Mouse (Mus musculus) midbrain, embryonic 14.5 days (tissue): ENCODE measurements around the gene Gm20388. TPM values are rescaled to one million over a fixed set of nuclear protein-coding genes. Genes with fewer than 3 reads are reported as not detected.

Experiments used
- ATAC-seq: fragments of 200-750 bp; cut with Nextera tagmentation; 2 replicates; pipeline ENCODE4 v1.8.0; 2017; ENCODE audit warnings: moderate number of reproducible peaks, moderate library complexity; ENCODE audit not compliant: low FRiP score, low TSS enrichment
- DNase-seq: peaks from one replicate; pipeline ENCODE4 v3.0.0-alpha.2; 2015
- H3K27ac ChIP-seq: fragments of 300-500 bp; sonication (generic); replicated peaks from 2 replicates; pipeline ENCODE4 v1.5.1; 2014; ENCODE audit warnings: mild to moderate bottlenecking, low read depth, low read length, moderate library complexity
- H3K27me3 ChIP-seq: fragments of 300-500 bp; sonication (generic); 2 replicates; pipeline ENCODE4 v1.6.1; 2014; ENCODE audit warnings: low read length, control low read depth, mixed read lengths; ENCODE audit not compliant: control insufficient read depth, insufficient read depth
- H3K36me3 ChIP-seq: fragments of 300-500 bp; sonication (generic); 2 replicates; pipeline ENCODE4 v1.6.1; 2014; ENCODE audit warnings: low read length, control low read depth; ENCODE audit not compliant: control insufficient read depth, insufficient read depth
- H3K4me1 ChIP-seq: fragments of 300-500 bp; sonication (generic); 2 replicates; pipeline ENCODE4 v1.6.1; 2014; ENCODE audit warnings: mild to moderate bottlenecking, antibody characterized with exemption, low read length, control low read depth; ENCODE audit not compliant: control insufficient read depth, insufficient read depth
- H3K4me2 ChIP-seq: fragments of 300-500 bp; sonication (generic); 2 replicates; pipeline ENCODE4 v1.6.1; 2014; ENCODE audit warnings: mild to moderate bottlenecking, low read length, moderate library complexity
- H3K4me3 ChIP-seq: fragments of 300-500 bp; sonication (generic); replicated peaks from 2 replicates; pipeline ENCODE4 v1.5.1; 2014; ENCODE audit warnings: low read depth, low read length
- H3K9ac ChIP-seq: fragments of 300-500 bp; sonication (generic); replicated peaks from 2 replicates; pipeline ENCODE4 v1.6.1; 2014; ENCODE audit warnings: mild to moderate bottlenecking, low read length, moderate library complexity
- H3K9me3 ChIP-seq: fragments of 300-500 bp; sonication (generic); 2 replicates; pipeline ENCODE4 v1.6.1; 2016; ENCODE audit warnings: low read length, control low read depth, mixed read lengths; ENCODE audit not compliant: control insufficient read depth
- WGBS: fragments of 180-500 bp; shearing (Covaris S2); extraction: QIAGEN DNeasy Blood & Tissue Kit; methylation state at CpG from one replicate; pipeline ENCODE4 v1.1.7; 2014; 5-methylcytosine and 5-hydroxymethylcytosine counted together
- polyA plus RNA-seq: library from polyadenylated mRNA; unstranded; fragments of >200 nt; fragmentation: Nextera tagmentation; extraction: Ambion mirVana; gene quantifications from 2 replicates; pipeline ENCODE4 v1.2.1, GENCODE M21; 2014

Gene Gm20388
- polyA plus RNA-seq, 1 experiment from 2014 or later: 4.1 TPM

DNA sequence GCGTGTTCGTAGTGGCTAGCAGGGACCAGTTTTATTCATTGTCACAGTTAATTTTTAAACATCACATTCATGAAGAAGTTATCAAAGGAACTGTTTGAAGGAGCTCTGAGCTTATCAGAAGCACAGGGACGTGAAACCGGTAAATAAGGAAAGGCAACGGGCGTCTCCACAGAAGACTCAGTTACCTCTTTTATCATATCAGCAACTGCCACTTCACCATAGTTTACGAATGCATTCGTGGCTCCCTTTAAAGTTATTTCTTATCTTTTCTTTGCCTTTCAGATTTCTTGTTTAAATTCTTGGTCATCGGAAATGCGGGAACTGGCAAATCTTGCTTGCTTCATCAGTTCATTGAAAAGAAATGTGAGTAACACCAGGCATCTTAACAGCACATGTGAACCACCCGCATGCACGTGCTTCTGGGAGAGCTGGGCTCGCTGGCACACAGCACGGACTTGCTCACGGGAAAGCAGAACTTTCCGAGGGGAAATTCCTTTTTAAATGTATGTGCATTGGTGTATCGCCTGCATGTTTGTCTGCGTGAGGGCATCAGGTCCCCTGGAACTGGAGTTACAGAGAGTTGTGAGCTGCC is 3913.0 kb downstream of the Gm20388 start:
- ATAC-seq (no peak), DNase-seq (no peak)
- H3K4me3 ChIP-seq: no peak overlapping the region
- H3K27ac ChIP-seq: no peak overlapping the region
- no peaks in the 10 kb centered on the region for H3K4me1 ChIP-seq
- H3K4me2 ChIP-seq: no peak overlapping the region
- H3K27me3 ChIP-seq: no peaks in the 10 kb centered on the region
- WGBS: 94% methylated on average over 18 of the region's 18 CpGs
- no peak overlapping the region for H3K9ac ChIP-seq
- peaks cover 43% of the 10 kb centered on the region for H3K36me3 ChIP-seq
- no peaks in the 10 kb centered on the region for H3K9me3 ChIP-seq

DNA sequence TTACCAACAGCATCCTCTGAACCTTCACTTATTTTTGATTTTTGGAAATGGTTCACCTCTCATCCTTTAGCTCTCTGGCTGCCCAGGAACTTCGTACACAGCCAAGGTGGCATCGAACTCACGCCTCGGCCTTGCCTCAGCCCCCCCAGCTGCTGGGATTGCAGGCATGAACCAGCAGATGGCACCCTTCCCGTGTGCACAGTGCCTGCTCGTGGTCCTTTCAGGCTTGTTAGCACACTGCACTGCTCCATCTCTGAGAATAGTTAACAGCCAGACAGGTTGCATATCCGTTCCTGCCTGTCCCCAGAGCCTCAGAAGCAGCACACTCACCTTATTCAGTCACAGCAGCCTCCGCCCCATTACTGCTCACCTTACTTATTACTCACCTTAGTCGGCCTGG is 3915.4 kb downstream of the Gm20388 start:
- H3K36me3 ChIP-seq: peaks cover 66% of the 10 kb centered on the region
- H3K4me2 ChIP-seq: no peak overlapping the region
- 68% methylated on average over 9 of the region's 9 CpGs for WGBS
- peak; percentile 65 for DNase-seq
- H3K4me1 ChIP-seq: no peaks in the 10 kb centered on the region
- no peak overlapping the region; the same call in 1 of the 2 replicates for H3K27ac ChIP-seq
- H3K9ac ChIP-seq: no peak overlapping the region
- no peaks in the 10 kb centered on the region for H3K27me3 ChIP-seq
- no peaks in the 10 kb centered on the region for H3K9me3 ChIP-seq
- H3K4me3 ChIP-seq: no peak overlapping the region
- no peak for ATAC-seq

DNA sequence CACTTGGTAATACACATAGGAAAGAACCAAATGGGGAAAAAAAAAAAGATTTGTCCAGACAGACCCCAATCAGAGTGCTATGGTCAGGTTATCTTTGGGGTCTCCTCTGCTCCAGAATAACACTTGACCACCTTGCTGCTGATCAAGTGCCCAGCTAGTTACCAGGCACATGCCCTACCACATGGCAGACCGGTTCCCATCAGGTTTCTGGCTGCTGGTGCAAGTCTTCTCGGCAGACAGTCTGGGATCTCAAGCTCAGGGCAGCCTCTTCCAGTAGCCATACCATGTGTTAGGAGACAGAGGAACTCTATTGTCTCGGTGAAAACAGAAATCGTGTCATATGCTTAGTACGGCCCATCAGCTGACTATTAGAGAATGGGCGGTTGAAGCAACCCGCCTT is 3916.1 kb downstream of the Gm20388 start:
- Histone ChIP-seq H3K27ac (no peak overlapping the region), H3K9me3 (no peaks in the 10 kb centered on the region), H3K4me3 (no peak overlapping the region), H3K27me3 (no peaks in the 10 kb centered on the region), H3K36me3 (peaks cover 73% of the 10 kb centered on the region), H3K9ac (no peak overlapping the region), H3K4me1 (no peaks in the 10 kb centered on the region), H3K4me2 (no peak overlapping the region)
- DNase-seq: no peak
- no peak for ATAC-seq
- 93% methylated on average over 7 of the region's 7 CpGs for WGBS

DNA sequence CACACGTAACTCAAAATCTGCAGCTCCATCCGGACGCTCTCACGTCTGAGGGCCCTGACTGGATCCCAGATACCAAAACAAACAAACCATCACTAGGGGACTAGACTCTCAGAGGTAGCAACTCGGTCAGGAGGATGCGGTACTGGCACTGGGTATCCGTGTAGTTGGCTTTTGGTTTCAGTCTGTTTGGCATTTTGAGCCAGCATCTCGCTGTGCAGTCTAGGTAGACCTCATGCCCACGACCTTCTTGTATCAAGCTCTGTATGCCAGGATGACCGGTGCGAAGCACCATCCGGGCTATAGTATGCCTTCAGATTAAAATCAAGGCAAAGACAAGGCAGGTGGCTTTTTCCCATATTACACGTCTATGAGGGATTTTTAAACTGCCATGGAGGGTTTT is 3916.9 kb downstream of the Gm20388 start:
- H3K4me3 ChIP-seq: no peak overlapping the region
- H3K9me3 ChIP-seq: no peaks in the 10 kb centered on the region
- no peak overlapping the region for H3K9ac ChIP-seq
- H3K4me1 ChIP-seq: no peaks in the 10 kb centered on the region
- WGBS: 90% methylated on average over 13 of the region's 13 CpGs
- no peak for ATAC-seq
- H3K4me2 ChIP-seq: no peak overlapping the region
- H3K36me3 ChIP-seq: peaks cover 80% of the 10 kb centered on the region
- no peaks in the 10 kb centered on the region for H3K27me3 ChIP-seq
- no peak for DNase-seq
- H3K27ac ChIP-seq: no peak overlapping the region

DNA sequence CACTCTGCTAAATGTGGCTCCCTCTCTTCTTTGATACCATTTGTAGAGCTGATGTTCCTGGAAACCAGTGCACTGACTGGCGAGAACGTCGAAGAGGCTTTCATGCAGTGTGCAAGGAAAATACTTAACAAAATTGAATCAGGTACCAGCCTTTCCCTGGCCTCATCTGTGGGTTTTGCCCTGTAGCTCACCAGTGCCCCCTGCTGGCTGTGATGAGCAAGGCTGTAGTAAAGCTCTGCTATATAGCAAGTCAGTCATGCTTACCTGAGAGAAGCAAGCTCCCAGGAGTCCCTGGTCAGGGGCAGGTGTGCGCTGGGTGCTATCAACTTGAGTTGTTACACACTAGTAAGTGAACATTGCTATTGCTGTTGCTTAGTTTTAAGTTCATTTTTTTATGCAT is 3922.1 kb downstream of the Gm20388 start:
- ATAC-seq (no peak), DNase-seq (peak; percentile 5)
- no peaks in the 10 kb centered on the region for H3K4me1 ChIP-seq
- H3K27ac ChIP-seq: no peak overlapping the region
- H3K9me3 ChIP-seq: no peaks in the 10 kb centered on the region
- H3K9ac ChIP-seq: no peak overlapping the region
- 97% methylated on average over 4 of the region's 4 CpGs for WGBS
- H3K4me3 ChIP-seq: no peak overlapping the region
- no peaks in the 10 kb centered on the region for H3K27me3 ChIP-seq
- no peak overlapping the region for H3K4me2 ChIP-seq
- peaks cover 85% of the 10 kb centered on the region for H3K36me3 ChIP-seq

DNA sequence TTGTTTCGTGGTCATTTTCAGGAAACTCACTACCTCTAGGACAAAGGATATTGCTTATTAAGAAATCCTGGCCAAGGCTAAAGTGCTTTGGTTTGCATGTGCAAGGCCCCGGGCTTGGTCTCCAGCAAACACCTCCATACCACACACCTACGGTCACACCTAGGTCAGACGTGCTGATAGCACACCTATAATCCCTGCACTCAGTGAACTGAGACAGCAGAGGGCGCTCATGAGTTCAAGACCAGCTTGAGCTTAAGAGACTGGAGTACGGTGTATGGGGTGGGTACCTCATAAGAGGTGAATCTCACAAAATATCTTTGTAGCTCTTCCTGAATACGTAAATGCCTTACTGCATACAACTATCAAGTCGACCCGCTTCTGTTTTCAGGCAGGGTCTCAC is 3924.8 kb downstream of the Gm20388 start:
- H3K9ac ChIP-seq: no peak overlapping the region
- WGBS: 59% methylated on average over 9 of the region's 9 CpGs
- ATAC-seq (no peak), DNase-seq (peak; percentile 84)
- no peaks in the 10 kb centered on the region for H3K9me3 ChIP-seq
- no peaks in the 10 kb centered on the region for H3K27me3 ChIP-seq
- no peak overlapping the region for H3K4me2 ChIP-seq
- no peak overlapping the region for H3K27ac ChIP-seq
- no peak overlapping the region for H3K4me3 ChIP-seq
- peaks cover 66% of the 10 kb centered on the region for H3K36me3 ChIP-seq
- no peaks in the 10 kb centered on the region for H3K4me1 ChIP-seq

DNA sequence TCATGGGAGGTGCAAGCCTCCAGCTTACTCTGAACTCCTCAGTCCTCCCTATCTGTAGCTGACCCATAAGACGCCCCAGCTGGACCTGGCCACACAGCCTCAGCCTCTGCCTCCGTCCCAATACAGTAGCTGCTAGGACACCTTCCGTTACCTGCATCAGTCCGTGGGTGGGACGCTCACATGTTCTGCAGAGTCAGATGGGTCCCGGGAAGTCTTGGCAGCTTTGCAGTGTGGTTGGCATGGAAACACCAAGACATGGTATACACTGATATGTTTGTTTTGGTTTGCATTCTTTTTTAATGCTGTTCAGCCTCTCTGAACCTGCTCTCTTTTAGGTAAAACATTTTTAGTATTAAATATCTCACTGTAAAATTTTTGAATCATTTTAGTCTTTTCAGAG is 3925.7 kb downstream of the Gm20388 start:
- ATAC-seq: no peak
- H3K4me3 ChIP-seq: no peak overlapping the region
- H3K27ac ChIP-seq: no peak overlapping the region
- no peaks in the 10 kb centered on the region for H3K9me3 ChIP-seq
- no peak overlapping the region for H3K4me2 ChIP-seq
- no peak overlapping the region for H3K9ac ChIP-seq
- H3K27me3 ChIP-seq: no peaks in the 10 kb centered on the region
- WGBS: 92% methylated on average over 6 of the region's 6 CpGs
- no peak for DNase-seq
- no peaks in the 10 kb centered on the region for H3K4me1 ChIP-seq
- H3K36me3 ChIP-seq: peaks cover 63% of the 10 kb centered on the region

DNA sequence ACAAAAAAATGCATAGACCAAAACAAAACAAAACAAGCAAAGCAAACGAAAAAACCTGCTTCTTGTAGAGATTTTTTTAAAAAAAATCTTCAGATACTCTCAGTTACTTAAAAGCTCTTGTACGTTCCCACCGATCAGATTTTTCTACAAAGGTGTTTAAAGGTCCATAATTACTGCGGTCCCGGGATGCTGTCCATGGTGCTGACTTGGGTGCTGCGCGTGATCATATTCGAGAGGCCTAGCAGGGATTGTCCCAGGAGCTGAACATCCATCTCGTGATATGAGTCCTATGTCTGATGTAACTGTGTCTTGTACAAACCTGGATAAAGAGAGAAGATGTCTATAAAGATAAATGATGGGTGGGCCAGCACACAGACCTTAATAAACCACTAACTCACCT is 3927.9 kb downstream of the Gm20388 start:
- H3K27me3 ChIP-seq: no peaks in the 10 kb centered on the region
- H3K4me1 ChIP-seq: no peaks in the 10 kb centered on the region
- H3K4me2 ChIP-seq: no peak overlapping the region
- no peak for DNase-seq
- H3K9me3 ChIP-seq: no peaks in the 10 kb centered on the region
- H3K36me3 ChIP-seq: peaks cover 44% of the 10 kb centered on the region
- no peak overlapping the region for H3K4me3 ChIP-seq
- H3K9ac ChIP-seq: no peak overlapping the region
- 74% methylated on average over 9 of the region's 9 CpGs for WGBS
- H3K27ac ChIP-seq: no peak overlapping the region
- ATAC-seq: no peak

DNA sequence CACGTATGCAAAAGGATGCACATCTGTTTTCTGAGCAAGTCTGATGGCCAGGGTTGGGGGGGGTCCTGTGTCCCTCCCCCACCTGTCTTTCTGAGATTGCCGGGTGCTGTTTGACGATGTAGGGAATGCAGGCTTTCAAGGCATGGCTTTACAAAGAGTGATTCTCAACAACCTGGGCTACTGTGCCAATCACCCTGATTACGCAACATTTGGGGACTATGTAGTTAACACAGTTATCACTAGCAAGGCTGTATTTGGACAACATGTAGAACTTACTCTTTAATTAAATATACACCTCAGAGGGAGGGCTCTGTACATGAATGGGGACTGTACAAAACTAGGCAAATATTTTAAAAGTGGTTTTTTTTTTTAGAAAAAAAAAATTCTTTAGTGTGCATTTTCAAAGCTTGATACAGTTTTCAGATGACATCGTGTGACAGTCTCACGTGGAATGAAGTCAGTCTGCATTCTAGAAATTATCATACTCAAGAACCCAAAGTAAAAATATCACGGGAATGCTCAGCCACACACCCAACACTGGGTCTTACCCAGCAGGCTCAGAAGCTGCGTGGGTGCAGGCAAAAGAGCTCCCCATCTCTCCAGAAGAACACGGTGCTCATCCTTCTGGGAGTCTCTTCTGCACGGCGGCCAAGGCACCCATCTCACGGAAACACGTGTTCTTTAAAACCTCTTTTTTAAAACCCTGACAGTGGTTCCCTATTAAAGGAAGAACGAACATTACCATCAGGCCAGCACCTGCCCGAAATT is 3930.1 kb downstream of the Gm20388 start:
- WGBS: 94% methylated on average over 15 of the region's 15 CpGs

More for the DNA sequence above, 3930.1 kb downstream of the Gm20388 start:
- Histone ChIP-seq H3K4me1 (no peaks in the 10 kb centered on the region), H3K36me3 (peaks cover 23% of the 10 kb centered on the region), H3K27me3 (no peaks in the 10 kb centered on the region), H3K9ac (no peak overlapping the region), H3K9me3 (no peaks in the 10 kb centered on the region), H3K4me2 (no peak overlapping the region), H3K27ac (no peak overlapping the region), H3K4me3 (no peak overlapping the region)
- ATAC-seq (no peak), DNase-seq (no peak)
